Mouse (Mus musculus) kidney, adult 18-20 months (tissue): ENCODE data around the gene C2cd2.
A peak's percentile ranks its signal among the peaks of the same experiment; 100 is the strongest.

Source experiments
- DNase-seq: peaks from one replicate; pipeline ENCODE4 v3.0.0; 2021

The C2cd2 gene

GRCm38 (mm10) chr16:97941844-97942243, 20.6 kb downstream of the C2cd2 start:
- DNase-seq = no peak

GRCm38 (mm10) chr16:97940471-97940973, 21.9 kb downstream of the C2cd2 start:
- DNase-seq = no peak

- no peak for DNase-seq
Observed at GRCm38 (mm10) chr16:97935815-97936214, 26.6 kb downstream of the C2cd2 start.

GRCm38 (mm10) chr16:97930231-97930630, 32.2 kb downstream of the C2cd2 start:
- DNase-seq = no peak

GRCm38 (mm10) chr16:97929520-97929919, 32.9 kb downstream of the C2cd2 start:
- DNase-seq = peak; percentile 49

- no peak for DNase-seq
Observed at GRCm38 (mm10) chr16:97927331-97927938, 35.0 kb downstream of the C2cd2 start.

- no peak for DNase-seq
Observed at GRCm38 (mm10) chr16:97926381-97926780, 36.0 kb downstream of the C2cd2 start.

- DNase-seq = no peak
Observed at GRCm38 (mm10) chr16:97925760-97926159, 36.6 kb downstream of the C2cd2 start.

GRCm38 (mm10) chr16:97923700-97924099, 38.7 kb downstream of the C2cd2 start:
- DNase-seq = no peak

GRCm38 (mm10) chr16:97922779-97923126, 39.6 kb downstream of the C2cd2 start:
- no peak for DNase-seq

- DNase-seq = peak; percentile 92
Observed at GRCm38 (mm10) chr16:97921961-97922778, 40.2 kb downstream of the C2cd2 start.

- no peak for DNase-seq
Observed at GRCm38 (mm10) chr16:97920621-97921020, 41.8 kb downstream of the C2cd2 start.

GRCm38 (mm10) chr16:97919793-97920192, 42.6 kb downstream of the C2cd2 start:
- no peak for DNase-seq

- no peak for DNase-seq
Observed at GRCm38 (mm10) chr16:97912873-97913272, 49.5 kb downstream of the C2cd2 start.

GRCm38 (mm10) chr16:97909356-97909755, 53.0 kb downstream of the C2cd2 start:
- no peak for DNase-seq

GRCm38 (mm10) chr16:97907496-97907895, 54.9 kb downstream of the C2cd2 start:
- no peak for DNase-seq

GRCm38 (mm10) chr16:97906337-97906736, 56.1 kb downstream of the C2cd2 start:
- no peak for DNase-seq

GRCm38 (mm10) chr16:97905449-97905991, 56.9 kb downstream of the C2cd2 start:
- DNase-seq = no peak

- DNase-seq = no peak
Observed at GRCm38 (mm10) chr16:97904035-97904434, 58.4 kb downstream of the C2cd2 start.

GRCm38 (mm10) chr16:97897346-97898024, 64.9 kb downstream of the C2cd2 start:
- peak; percentile 52 for DNase-seq

- DNase-seq = no peak
Observed at GRCm38 (mm10) chr16:97887762-97888161, 74.6 kb downstream of the C2cd2 start.

GRCm38 (mm10) chr16:97883696-97884095, 78.7 kb downstream of the C2cd2 start:
- DNase-seq = no peak

GRCm38 (mm10) chr16:97882891-97883290, 79.5 kb downstream of the C2cd2 start:
- peak; percentile 14 for DNase-seq
